11 mouse cellular contexts compared by ENCODE assay signal in the genomic region with DNA sequence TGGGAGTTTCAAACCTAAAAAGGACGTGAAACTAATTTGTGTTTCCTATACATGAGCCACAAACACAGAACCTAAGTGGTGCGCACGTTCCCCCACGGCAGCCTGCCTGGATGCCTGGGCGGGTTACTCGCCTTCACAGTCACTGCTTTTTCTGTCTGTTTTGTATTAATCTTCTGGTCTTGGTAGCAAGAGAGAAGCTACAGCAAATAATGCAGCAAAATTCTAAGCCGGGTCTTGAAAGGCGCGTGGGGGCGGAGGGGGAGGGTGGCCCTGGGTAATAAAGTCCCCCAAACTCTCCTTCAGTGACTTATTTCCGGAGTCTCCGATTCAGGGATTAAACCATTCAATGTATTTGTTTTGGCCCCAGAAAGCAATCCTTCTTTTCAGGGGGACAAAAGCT.
A peak's percentile ranks its signal among the peaks of the same experiment; 100 is the strongest.
DNase-seq lines count a peak whose midpoint lies in the region; ATAC-seq lines count a peak whose summit lies in the region.
"Had no signal": no experiment of that assay in that cellular context is flagged by ENCODE, and none has a peak within 500 bp of the region (broad histone marks: within the 10 kb centered on the region; RNA-seq: fewer than 3 reads in every experiment).

No protein-coding gene starts in this region.

- H3K4me1 ChIP-seq in heart, embryonic 12.5 days (replicated peaks) = 0 out of 2 replicates have a peak, but pooled peaks cover 3% of the 10 kb centered on the region
- peaks cover 6% of the 10 kb centered on the region; the same call in 1 of the 2 replicates for H3K4me1 ChIP-seq in neural tube, embryonic 11.5 days (ENCODE audit: control insufficient read depth, insufficient read depth, low read length)
- peaks cover 3% of the 10 kb centered on the region; the same call in 1 of the 2 replicates for H3K4me1 ChIP-seq in limb, embryonic 13.5 days
- 0 out of 2 replicates have a peak, but pooled peaks cover 3% of the 10 kb centered on the region for H3K4me1 ChIP-seq in stomach, embryonic 15.5 days

- H3K36me3 ChIP-seq in heart, embryonic 12.5 days = no peaks in the 10 kb centered on the region
- no peaks in the 10 kb centered on the region for H3K36me3 ChIP-seq in neural tube, embryonic 11.5 days (ENCODE audit: control insufficient read depth, insufficient read depth, low read length)
- H3K36me3 ChIP-seq in limb, embryonic 13.5 days = no peaks in the 10 kb centered on the region
- no peaks in the 10 kb centered on the region for H3K36me3 ChIP-seq in stomach, embryonic 15.5 days
- H3K36me3 ChIP-seq: G1E had no signal

- 0 out of 2 replicates have a peak, but pooled peaks cover 3% of the 10 kb centered on the region for H3K27me3 ChIP-seq in heart, embryonic 12.5 days (replicated peaks)
- H3K27me3 ChIP-seq in neural tube, embryonic 11.5 days (ENCODE audit: control insufficient read depth, insufficient read depth, low read length) = no peaks in the 10 kb centered on the region; the same call in 1 of the 2 replicates
- peaks cover 37% of the 10 kb centered on the region for H3K27me3 ChIP-seq in limb, embryonic 13.5 days
- no peaks in the 10 kb centered on the region for H3K27me3 ChIP-seq in stomach, embryonic 15.5 days (replicated peaks)

- WGBS in heart, embryonic 12.5 days = 82% methylated on average over 12 of the region's 12 CpGs
- 56% methylated on average over 12 of the region's 12 CpGs for WGBS in neural tube, embryonic 11.5 days
- WGBS in limb, embryonic 13.5 days = 58% methylated on average over 12 of the region's 12 CpGs
- WGBS in stomach, embryonic 15.5 days = 42% methylated on average over 12 of the region's 12 CpGs

- no peak for DNase-seq in heart, postnatal 4 days
- no peak for DNase-seq in neural tube, embryonic 11.5 days (ENCODE audit: low spot score)
- DNase-seq in neural tube, embryonic 10.5 days (ENCODE audit: extremely low spot score, low spot score) = no peak
- DNase-seq in thymus, postnatal 10 days (ENCODE audit: low spot score in 2 of 2) = no peak
- DNase-seq in Muller cell, postnatal 12 days (ENCODE audit: inconsistent ontology term) = no peak
- DNase-seq: gastrocnemius, postnatal 14 days had no signal

- no peak for ATAC-seq in heart, embryonic 12.5 days (ENCODE audit: insufficient number of reproducible peaks, low FRiP score)
- no peak for ATAC-seq in neural tube, embryonic 11.5 days (ENCODE audit: insufficient read depth, low FRiP score, low TSS enrichment)
- no peak for ATAC-seq in limb, embryonic 13.5 days (ENCODE audit: low FRiP score, low read depth)
- ATAC-seq in stomach, embryonic 15.5 days (ENCODE audit: insufficient read depth, low FRiP score, low read depth) = no peak

- H3K4me2 ChIP-seq in heart, embryonic 12.5 days = 0 out of 2 replicates have a peak overlapping the region, but pooled peaks have one; percentile 31
- peak overlapping the region; percentile 20 for H3K4me2 ChIP-seq in neural tube, embryonic 11.5 days (ENCODE audit: low read depth)
- H3K4me2 ChIP-seq in limb, embryonic 13.5 days (replicated peaks) = peak overlapping the region; percentile 35
- peak overlapping the region; percentile 42; the same call in 1 of the 2 replicates for H3K4me2 ChIP-seq in stomach, embryonic 15.5 days

- H3K4me3 ChIP-seq in heart, embryonic 12.5 days = no peak overlapping the region
- no peak overlapping the region for H3K4me3 ChIP-seq in neural tube, embryonic 11.5 days (ENCODE audit: low read depth, low read length)
- H3K4me3 ChIP-seq in limb, embryonic 13.5 days = no peak overlapping the region
- H3K4me3 ChIP-seq in stomach, embryonic 15.5 days (replicated peaks) = no peak overlapping the region

- no peaks in the 10 kb centered on the region for H3K9me3 ChIP-seq in heart, embryonic 12.5 days (replicated peaks)
- H3K9me3 ChIP-seq in neural tube, embryonic 11.5 days (ENCODE audit: control insufficient read depth, low read length) = no peaks in the 10 kb centered on the region
- no peaks in the 10 kb centered on the region for H3K9me3 ChIP-seq in limb, embryonic 13.5 days
- H3K9me3 ChIP-seq in stomach, embryonic 15.5 days = no peaks in the 10 kb centered on the region

- no peak overlapping the region for H3K27ac ChIP-seq in heart, embryonic 12.5 days (ENCODE audit: poor library complexity, severe bottlenecking)
- no peak overlapping the region for H3K27ac ChIP-seq in neural tube, embryonic 11.5 days (ENCODE audit: low read depth, low read length)
- no peak overlapping the region for H3K27ac ChIP-seq in limb, embryonic 13.5 days
- no peak overlapping the region for H3K27ac ChIP-seq in stomach, embryonic 15.5 days
- H3K27ac ChIP-seq: macrophage had no signal

- H3K9ac ChIP-seq in heart, embryonic 12.5 days = no peak overlapping the region
- no peak overlapping the region for H3K9ac ChIP-seq in neural tube, embryonic 11.5 days (ENCODE audit: low read length)
- peak overlapping the region; percentile 45; the same call in 1 of the 2 replicates for H3K9ac ChIP-seq in limb, embryonic 13.5 days
- no peak overlapping the region for H3K9ac ChIP-seq in stomach, embryonic 15.5 days
